Mouse (Mus musculus) left cerebral cortex, adult 2 months (tissue): ENCODE data around the gene Eif4a2. TPM values are rescaled to one million over a fixed set of nuclear protein-coding genes. Genes with fewer than 3 reads are reported as not detected.
"Not testable (repeated sequence)": the region's sequence is repeated elsewhere in the genome, so short reads cannot be mapped to it uniquely, and the experiment has no call there.

Experiments
- DNase-seq, 2 experiments: peaks; one replicate each; pipeline ENCODE4 v3.0.0; 2021 to 2022; ENCODE audit warnings: low spot score in 2 of 2, mixed read lengths in 1 of 2; ENCODE audit errors: extremely low spot score in 1 of 2
- H3K27ac ChIP-seq: fragments of 200-600 bp; 2 replicates; pipeline ENCODE4 v1.8.1; 2022
- H3K4me3 ChIP-seq: fragments of 200-600 bp; 2 replicates; pipeline ENCODE4 v1.8.1; 2022
- CTCF ChIP-seq: fragments of 200-600 bp; IDR thresholded peaks from 2 replicates; pipeline ENCODE4 v1.8.1; 2022; ENCODE audit warnings: antibody characterized with exemption, mild to moderate bottlenecking, moderate library complexity
- intact Hi-C: fragments of 180-260 bp; cut with DNase I; formaldehyde crosslinking; loops from one replicate; pipeline ENCODE4 v1.15.1; 2025
- total RNA-seq, 2 experiments: library from RNA; stranded (reverse); gene quantifications; 2 replicates each; pipeline ENCODE4 v1.2.3; 2021

Eif4a2 gene
- total RNA-seq, 2 experiments from 2014 or later = 838 to 905 TPM

DNA sequence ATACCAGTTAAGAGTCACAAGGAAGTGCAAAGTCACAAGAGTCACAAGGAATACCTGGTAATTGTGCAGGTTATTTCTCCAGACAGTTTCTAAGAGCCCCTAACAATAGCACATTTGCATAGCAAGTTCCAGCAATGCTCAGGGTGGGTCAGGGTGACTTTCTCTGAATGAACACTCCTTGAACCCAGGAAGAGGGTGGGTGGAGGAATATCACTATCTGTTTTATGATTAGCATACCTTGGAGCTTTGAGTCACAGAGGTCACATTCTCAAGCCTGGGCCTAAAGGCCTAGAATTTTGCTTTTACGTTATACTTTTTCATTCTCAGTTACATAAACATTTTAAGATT is 9.2 kb upstream of the Eif4a2 start:
- H3K4me3 ChIP-seq, DNase-seq, intact Hi-C loops: not testable (repeated sequence)

GRCm38 (mm10) chr16:23099632-23100031 is 7.6 kb upstream of the Eif4a2 start:
- DNase-seq = no peak
- intact Hi-C loops = no loop called here
- no peak for TF ChIP-seq CTCF
- H3K4me3 ChIP-seq = peak overlapping the region; percentile 36
- H3K27ac ChIP-seq = no peak overlapping the region

More for the DNA sequence above, 9.2 kb upstream of the Eif4a2 start:
- H3K27ac ChIP-seq = not testable (repeated sequence)

GRCm38 (mm10) chr16:23100099-23100575 is 7.1 kb upstream of the Eif4a2 start:
- peak overlapping the region; percentile 36 for H3K4me3 ChIP-seq
- H3K27ac ChIP-seq = no peak overlapping the region
- no peak for DNase-seq
- no peak for TF ChIP-seq CTCF
- intact Hi-C loops = no loop called here

DNA sequence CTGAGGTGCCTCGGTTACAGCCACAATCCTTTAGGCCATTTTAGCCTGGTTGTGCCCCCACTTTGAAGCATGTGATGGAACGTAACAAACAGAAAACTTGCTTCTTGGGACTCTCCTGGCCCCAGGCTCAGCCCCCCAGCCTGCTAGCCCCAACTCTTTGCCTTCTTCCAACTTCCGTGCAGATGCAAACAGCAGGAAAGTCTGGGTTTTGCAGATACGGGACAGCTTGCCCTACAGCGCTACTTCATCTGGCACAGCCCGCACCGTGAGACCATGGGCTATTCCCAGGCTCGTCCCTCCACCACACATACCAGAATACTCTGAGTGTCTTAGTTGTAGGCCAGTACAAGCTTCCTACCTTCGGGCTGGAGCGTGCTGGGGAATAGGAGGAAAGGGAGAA is 6.6 kb upstream of the Eif4a2 start:
- Histone ChIP-seq H3K27ac (no peak overlapping the region), H3K4me3 (no peak overlapping the region)
- intact Hi-C loops = no loop called here
- TF ChIP-seq CTCF = no peak
- DNase-seq = no peak

GRCm38 (mm10) chr16:23102340-23103037 is 4.8 kb upstream of the Eif4a2 start:
- H3K4me3 ChIP-seq = no peak overlapping the region
- intact Hi-C loops = no loop called here
- no peak for DNase-seq
- no peak for TF ChIP-seq CTCF
- no peak overlapping the region for H3K27ac ChIP-seq

DNA sequence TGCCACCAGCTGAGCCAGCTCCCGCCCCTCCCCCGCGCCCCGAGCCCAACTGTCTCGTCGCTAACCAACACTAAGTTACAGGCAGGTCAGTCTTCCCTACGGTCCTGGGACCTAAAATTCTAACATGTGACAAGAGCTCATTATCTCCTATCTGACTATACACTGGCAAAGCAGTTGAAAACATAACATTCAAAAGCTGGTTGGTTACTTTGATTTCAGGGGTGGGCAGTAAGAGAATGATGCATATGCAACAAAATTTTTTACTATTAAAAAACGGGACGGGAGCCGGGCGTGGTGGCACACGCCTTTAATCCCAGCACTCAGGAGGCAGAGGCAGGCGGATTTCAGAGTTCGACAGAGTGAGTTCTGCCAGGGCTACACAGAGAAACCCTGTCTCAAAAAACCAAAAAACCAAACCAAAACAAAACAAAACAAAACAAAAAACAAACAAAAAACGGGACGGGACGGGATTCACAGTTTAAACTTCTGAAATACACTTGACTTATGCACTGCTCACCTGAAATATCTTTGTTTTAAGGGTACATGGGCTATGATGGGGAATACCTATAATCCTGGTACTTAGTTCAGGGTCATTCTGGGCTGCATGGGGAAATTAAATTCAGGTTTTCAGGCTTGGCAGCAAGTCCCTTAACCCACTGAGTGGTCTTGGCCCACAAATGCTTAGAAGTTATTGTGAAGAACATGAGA is 4.1 kb upstream of the Eif4a2 start:
- no peak for TF ChIP-seq CTCF
- Histone ChIP-seq H3K4me3 (no peak overlapping the region), H3K27ac (no peak overlapping the region)
- DNase-seq = no peak
- intact Hi-C loops = no loop called here

DNA sequence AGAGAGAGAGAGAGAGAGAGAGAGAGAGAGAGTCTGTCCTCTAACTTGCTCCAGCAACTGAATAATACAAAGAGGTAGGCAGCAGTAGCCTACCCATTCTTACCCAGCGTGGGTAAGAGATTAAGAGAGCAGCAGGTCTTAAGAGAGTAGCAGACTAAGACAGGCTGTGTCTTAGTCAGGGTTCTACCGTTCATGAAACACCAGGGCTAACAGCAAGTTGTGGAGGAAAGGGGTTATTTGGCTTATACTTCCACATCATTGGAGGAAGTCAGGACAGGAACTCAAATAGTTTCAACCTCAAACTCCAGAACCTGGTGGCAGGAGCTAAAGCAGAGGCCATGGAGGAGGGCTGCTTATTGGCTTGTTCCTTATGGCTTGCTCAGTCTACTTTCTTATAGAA is 3.4 kb upstream of the Eif4a2 start:
- Histone ChIP-seq H3K4me3 (no peak overlapping the region), H3K27ac (no peak overlapping the region)
- no peak for TF ChIP-seq CTCF
- intact Hi-C loops = no loop called here
- no peak for DNase-seq

GRCm38 (mm10) chr16:23106121-23106520 is 1.1 kb upstream of the Eif4a2 start:
- Histone ChIP-seq H3K4me3 (no peak overlapping the region), H3K27ac (no peak overlapping the region)
- TF ChIP-seq CTCF = no peak
- intact Hi-C loops = loop anchor here (2.0 to 5.0 kb wide), 2 partner anchors 21 to 249 kb away; partner anchors contain the start of genes Dnajb11, Rfc4 and Tbccd1
- DNase-seq = no peak

GRCm38 (mm10) chr16:23107946-23108759 is 909 bp downstream of the Eif4a2 start:
- intact Hi-C loops = loop anchor here (2.0 to 5.0 kb wide), 2 partner anchors 19 to 251 kb away; partner anchors contain the start of genes Dnajb11, Rfc4 and Tbccd1
- peak; percentile 77 to 78 for DNase-seq
- H3K4me3 ChIP-seq = peak overlapping the region; percentile 76
- TF ChIP-seq CTCF = no peak
- peak overlapping the region; percentile 100 for H3K27ac ChIP-seq

GRCm38 (mm10) chr16:23108943-23109342 is 1.7 kb downstream of the Eif4a2 start:
- TF ChIP-seq CTCF = no peak
- DNase-seq = no peak
- intact Hi-C loops = loop anchor here (5.0 kb wide), 1 partner anchor 252 kb away; the partner anchor contains the start of genes Dnajb11 and Tbccd1
- H3K4me3 ChIP-seq = peak overlapping the region; percentile 76
- H3K27ac ChIP-seq = no peak overlapping the region; the same call in 1 of the 2 replicates

DNA sequence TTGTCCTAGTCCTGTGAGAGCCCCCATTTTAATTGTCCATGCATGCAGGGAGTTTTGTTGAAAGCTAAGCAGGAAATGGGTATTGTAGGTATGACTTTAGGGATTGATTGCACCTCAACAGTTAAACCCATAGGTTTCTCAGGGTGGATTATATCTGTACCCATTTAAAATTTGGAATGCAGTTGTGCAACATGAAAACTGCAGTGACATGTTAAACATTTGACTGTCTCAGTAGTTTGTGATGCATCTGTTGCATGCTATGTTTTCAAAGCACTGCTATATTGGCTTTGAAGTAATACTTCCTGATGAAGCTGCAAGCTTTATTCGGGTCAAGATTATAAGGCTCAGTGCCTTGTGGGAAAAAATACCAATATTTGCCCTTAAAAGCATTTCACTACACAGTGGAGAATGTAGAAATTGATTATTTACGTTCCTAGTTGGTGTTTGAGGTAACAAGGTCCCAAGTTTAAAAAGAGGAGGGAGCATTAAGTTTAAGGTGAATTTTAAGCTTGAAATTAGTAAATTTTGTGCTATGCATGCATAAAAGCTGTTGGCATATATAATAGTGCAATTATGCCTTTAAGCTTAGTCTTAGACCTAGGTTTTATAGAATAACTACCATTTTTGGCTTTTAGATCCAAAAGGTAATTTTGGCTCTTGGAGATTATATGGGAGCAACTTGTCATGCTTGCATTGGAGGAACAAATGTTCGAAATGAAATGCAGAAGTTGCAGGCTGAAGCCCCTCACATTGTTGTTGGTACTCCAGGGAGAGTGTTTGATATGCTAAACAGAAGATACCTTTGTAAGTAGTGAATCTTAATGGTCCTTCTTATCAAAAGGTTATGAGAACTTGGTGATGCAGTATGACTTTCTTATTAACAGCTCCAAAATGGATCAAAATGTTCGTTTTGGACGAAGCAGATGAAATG is 2.4 kb downstream of the Eif4a2 start:
- no peak for DNase-seq
- Histone ChIP-seq H3K27ac (no peak overlapping the region), H3K4me3 (peak overlapping the region; percentile 76)
- intact Hi-C loops = loop anchor here (5.0 kb wide), 1 partner anchor 252 kb away; the partner anchor contains the start of genes Dnajb11 and Tbccd1
- TF ChIP-seq CTCF = no peak
